Mouse (Mus musculus): ENCODE measurements around the gene Tex2.
"Not testable (repeated sequence)": the region's sequence is repeated elsewhere in the genome, so short reads cannot be mapped to it uniquely, and the experiment has no call there.

DNA sequence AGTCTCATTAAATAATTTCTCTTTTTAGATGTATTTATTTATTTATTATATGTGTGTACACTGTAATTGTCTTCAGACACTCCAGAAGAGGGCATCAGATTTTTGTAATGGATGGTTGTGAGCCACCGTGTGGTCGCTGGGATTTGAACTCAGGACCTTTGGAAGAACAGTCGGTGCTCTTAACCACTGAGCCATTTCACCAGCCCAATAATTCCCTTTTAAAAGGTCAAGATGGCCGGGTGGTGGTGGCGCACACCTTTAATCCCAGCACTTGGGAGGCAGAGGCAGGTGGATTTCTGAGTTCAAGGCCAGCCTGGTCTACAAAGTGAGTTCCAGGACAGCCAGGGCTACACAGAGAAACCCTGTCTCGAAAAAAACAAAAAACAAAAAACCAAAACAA is 122.6 kb downstream of the Tex2 start:
- TF ChIP-seq CTCF (IDR thresholded peaks at IDR 0.05; ENCODE audit: borderline replicate concordance, control insufficient read depth, extremely low read depth, insufficient read depth, low read length, poor library complexity); POLR2A (IDR thresholded peaks at IDR 0.05; ENCODE audit: control insufficient read depth, extremely low read depth, insufficient read depth, low read length, poor library complexity): not testable (repeated sequence)

Measured in thymus, adult 2 months (tissue).